Mouse (Mus musculus) layer of hippocampus, adult 8-10 months (tissue): ENCODE results near the gene Dpyd. TPM values are rescaled to one million over a fixed set of nuclear protein-coding genes. Genes with fewer than 3 reads are reported as not detected.

Source experiments
- DNase-seq, 2 experiments: peaks; one replicate each; pipeline ENCODE4 v3.0.0; 2022; ENCODE audit warnings: low spot score in 2 of 2
- total RNA-seq, 4 experiments: library from RNA; stranded (reverse); gene quantifications; 2 replicates each; pipeline ENCODE4 v1.2.4; 2022

Dpyd gene
- total RNA-seq, 4 experiments from 2014 or later: 12.3 to 16.7 (median 15.2) TPM

DNA sequence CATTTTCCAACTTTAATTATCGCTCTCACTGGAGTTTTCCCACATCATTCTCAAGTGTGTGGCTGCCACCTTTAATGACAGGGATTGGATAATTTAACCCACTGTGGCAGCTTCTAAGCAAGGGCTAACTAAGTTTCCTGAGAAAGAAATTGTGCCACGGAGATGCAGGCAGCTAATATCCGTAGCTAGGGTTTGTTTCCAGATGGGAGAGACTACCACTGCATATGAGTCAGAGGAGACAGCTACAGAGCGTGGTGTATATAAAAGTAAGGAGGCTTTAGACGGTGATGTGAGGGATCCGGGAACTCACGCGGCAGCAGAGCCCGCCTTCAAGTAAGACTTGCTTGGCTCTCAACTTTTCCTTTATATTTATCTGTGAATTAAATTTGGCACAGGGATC is 505.3 kb downstream of the Dpyd start:
- no peak for DNase-seq

GRCm38 (mm10) chr3:119086618-119087017 is 524.7 kb downstream of the Dpyd start:
- no peak for DNase-seq

DNA sequence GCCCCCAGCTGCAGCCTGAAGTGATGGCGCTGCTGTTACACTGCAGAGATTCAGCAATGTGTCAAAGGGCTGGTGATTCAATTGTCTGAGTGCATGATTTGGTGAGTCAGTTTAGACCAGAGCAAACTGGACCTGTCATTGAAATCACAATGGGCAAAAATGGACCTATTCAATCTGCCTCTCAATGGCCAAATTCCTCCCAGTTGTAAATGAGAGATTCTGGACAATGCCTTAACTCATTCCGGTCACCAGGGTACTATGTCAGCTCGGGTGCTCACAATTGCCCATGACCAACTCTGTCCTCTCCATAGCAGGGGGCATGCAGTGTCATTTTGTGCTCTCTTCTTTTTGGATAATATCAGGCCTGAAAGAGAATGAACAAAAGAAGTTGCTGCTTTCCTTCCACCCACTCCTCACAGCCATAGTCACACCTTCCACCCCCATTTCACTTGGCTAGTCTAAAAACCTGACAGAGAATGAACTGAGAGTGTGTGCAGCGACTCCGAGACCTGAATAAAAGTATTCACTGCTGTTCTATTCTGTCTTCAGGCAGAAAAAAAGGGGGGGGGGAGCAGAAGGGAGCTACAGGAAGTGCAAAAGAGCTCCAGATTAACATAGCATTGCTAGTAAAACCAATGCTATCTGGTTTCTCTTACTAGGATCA is 533.4 kb downstream of the Dpyd start:
- DNase-seq: no peak

- DNase-seq: no peak
Measured at GRCm38 (mm10) chr3:119126003-119126402, 564.1 kb downstream of the Dpyd start.

DNA sequence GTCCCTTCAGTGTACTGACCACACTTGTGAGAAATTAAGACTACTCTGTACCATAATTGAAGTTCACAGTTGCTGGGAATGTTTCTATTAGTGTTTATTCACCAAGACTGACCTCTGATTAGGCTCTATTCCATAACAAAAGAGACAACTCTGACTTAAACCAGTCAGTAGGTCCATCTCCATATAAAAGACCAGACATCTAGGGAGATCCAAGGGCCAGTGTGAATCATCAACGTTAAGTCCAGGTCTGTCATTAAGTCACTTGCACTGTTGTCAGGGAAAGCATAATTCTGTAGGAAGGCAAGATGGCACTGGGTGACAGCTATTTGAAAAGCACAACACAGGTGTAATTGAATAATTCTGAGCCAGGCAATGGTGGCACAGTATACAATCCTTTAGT is 566.1 kb downstream of the Dpyd start:
- no peak for DNase-seq

DNA sequence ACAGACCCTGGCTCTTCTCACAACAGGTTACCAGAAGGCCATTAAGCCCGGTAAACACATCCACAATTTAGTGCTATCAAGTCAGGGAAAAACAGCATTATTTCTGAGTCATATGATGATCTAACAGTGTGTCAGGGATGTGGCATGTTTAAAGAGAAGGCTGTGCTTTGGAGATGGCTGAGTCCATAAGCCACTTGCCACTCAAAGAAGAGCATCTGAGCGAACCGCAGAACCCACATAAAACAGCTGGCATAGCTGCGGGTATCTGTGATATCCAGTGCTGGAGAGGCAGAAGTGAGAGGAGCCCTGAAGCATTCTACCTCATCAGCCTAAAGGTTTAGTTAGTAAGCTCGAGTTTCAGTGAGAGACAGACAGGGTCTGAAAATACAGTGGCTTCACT is 581.1 kb downstream of the Dpyd start:
- no peak for DNase-seq

- no peak for DNase-seq
Measured at GRCm38 (mm10) chr3:119144788-119145187, 582.9 kb downstream of the Dpyd start.

- no peak for DNase-seq
Measured at GRCm38 (mm10) chr3:119154604-119155444, 592.9 kb downstream of the Dpyd start.

- no peak for DNase-seq
Measured at GRCm38 (mm10) chr3:119158670-119159069, 596.7 kb downstream of the Dpyd start.

GRCm38 (mm10) chr3:119165691-119166090 is 603.8 kb downstream of the Dpyd start:
- DNase-seq: no peak

- no peak for DNase-seq
Measured at GRCm38 (mm10) chr3:119168166-119168565, 606.2 kb downstream of the Dpyd start.

GRCm38 (mm10) chr3:119168661-119169060 is 606.7 kb downstream of the Dpyd start:
- DNase-seq: no peak

DNA sequence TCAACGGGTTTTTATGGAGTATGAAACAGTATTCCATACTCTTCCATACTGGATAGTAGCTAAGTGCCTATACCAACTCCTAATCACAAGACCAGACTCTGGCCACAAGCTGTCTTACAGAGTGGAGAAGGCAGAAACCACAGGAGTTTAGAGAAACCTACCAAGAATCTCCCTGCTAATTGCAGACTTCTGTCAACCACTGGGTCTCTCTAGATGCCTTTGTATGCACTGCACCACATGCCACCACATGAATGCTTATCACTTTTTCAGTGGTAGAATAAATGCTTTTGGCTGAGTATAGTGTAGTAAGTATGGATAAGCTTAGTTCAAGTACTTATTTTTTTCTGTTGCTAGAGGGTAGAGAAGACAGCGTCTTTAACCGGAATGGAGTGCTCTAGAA is 621.3 kb downstream of the Dpyd start:
- no peak for DNase-seq

GRCm38 (mm10) chr3:119194071-119194470 is 632.1 kb downstream of the Dpyd start:
- no peak for DNase-seq

DNA sequence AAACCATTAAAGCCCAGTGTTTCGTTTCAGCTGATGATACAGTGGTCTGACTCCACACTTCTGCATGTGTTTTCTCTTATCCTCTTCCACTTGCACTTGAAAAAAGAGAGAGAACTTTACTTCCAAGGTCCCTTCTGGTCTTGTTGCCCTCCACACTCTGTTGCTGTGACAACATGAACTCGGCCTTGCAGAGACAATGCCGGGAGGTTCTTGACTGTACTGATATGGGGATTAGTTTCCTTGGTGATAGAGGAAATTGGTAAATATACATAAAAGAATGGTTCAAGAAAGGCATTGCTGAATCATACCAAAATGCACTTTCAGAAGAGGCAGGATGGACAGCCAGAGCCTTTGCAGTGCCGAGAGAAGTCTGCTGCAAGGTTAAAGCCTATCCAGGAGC is 633.7 kb downstream of the Dpyd start:
- DNase-seq: no peak

DNA sequence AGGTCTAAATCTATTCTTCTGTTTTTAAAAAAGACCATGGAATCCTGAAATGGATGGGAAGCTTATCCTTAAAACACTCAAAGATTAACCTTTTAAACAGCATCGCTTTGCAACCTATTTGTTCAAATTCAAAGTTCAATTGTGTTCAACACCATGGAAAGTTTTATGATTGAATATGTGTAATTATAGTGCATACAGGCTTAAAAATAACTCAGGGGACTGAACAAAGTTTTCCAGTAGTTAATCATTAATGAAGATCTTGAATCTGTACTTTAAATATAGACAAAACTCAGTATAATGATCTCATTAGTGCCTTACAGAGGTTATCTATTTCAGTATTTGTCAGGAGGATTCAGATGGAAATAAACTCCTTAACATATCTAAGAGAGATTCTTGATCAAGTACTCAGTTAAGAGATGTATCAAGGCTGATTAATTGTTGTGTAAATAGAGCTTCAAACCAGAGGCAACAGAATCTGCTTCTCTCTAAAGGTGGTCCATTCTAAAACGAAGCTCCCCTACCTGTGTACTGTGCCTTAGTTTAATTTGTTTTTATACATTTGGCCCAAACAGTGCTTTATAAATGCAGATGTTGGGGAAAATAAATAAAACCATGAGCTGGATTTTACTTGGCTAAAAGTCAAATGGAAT is 659.0 kb downstream of the Dpyd start:
- no peak for DNase-seq

- DNase-seq: no peak
Measured at GRCm38 (mm10) chr3:119243181-119243580, 681.3 kb downstream of the Dpyd start.

GRCm38 (mm10) chr3:119256516-119256915 is 694.6 kb downstream of the Dpyd start:
- peak in 1 of 2 experiments; percentile 54 for DNase-seq

- DNase-seq: no peak
Measured at GRCm38 (mm10) chr3:119275241-119275640, 713.3 kb downstream of the Dpyd start.

DNA sequence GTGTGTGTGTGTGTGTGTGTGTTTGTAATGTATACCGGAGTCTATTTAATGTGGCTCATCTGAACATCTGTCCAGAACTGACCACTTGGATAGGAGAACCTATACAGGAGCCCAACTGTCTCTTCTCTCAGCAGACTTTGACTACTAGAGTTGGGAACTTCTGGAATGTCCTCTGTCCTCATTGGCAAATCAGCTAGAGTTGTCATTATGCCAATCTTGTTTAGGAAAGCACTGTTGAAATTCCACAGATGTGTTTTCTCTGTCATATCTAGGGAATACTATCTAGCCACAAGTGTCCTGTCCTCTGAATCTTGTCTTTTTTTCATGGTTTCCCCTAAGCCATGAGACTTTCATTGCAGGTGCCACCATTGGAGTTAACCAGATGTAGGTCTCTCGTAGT is 718.7 kb downstream of the Dpyd start:
- DNase-seq: no peak

GRCm38 (mm10) chr3:119314693-119315092 is 752.8 kb downstream of the Dpyd start:
- no peak for DNase-seq

GRCm38 (mm10) chr3:119329063-119329462 is 767.1 kb downstream of the Dpyd start:
- DNase-seq: peak in 1 of 2 experiments; percentile 7
